Mouse (Mus musculus) liver, adult 2 months (tissue): ENCODE measurements around the gene Fam131b.

Source experiments
- CTCF ChIP-seq: fragments of 200-500 bp; IDR thresholded peaks from 2 replicates; pipeline ENCODE4 v1.5.1; 2011; ENCODE audit warnings: low read depth, low read length, control low read depth
- POLR2A ChIP-seq: fragments of 200-500 bp; IDR thresholded peaks from 2 replicates; pipeline ENCODE4 v1.6.1; 2011; ENCODE audit warnings: low read length, control low read depth; ENCODE audit not compliant: insufficient read depth; ENCODE audit errors: extremely low read depth

- TF ChIP-seq CTCF, result no peak
- TF ChIP-seq POLR2A, result no peak
Observed at GRCm38 (mm10) chr6:42351776-42352485, 27.5 kb upstream of the Fam131b start.
